Mouse (Mus musculus): ENCODE results near the gene Spp2. TPM values are rescaled to one million over a fixed set of nuclear protein-coding genes. Genes with fewer than 3 reads are reported as not detected.

Spp2 gene
- polyA plus RNA-seq, 1 experiment: not detected

GRCm38 (mm10) chr1:88450668-88451067 lies 43.9 kb downstream of the Spp2 start:
- H3K27ac ChIP-seq (replicated peaks; ENCODE audit: low read depth, low read length): peak overlapping the region; percentile 53; the same call in 1 of the 2 replicates
- H3K4me1 ChIP-seq (ENCODE audit: control insufficient read depth, insufficient read depth, insufficient read length, low read length): peaks cover 8% of the 10 kb centered on the region
- H3K4me3 ChIP-seq (ENCODE audit: insufficient read depth, low read depth, low read length): no peak overlapping the region

GRCm38 (mm10) chr1:88452198-88452597 lies 45.4 kb downstream of the Spp2 start:
- H3K4me3 ChIP-seq (ENCODE audit: insufficient read depth, low read depth, low read length): no peak overlapping the region
- no peak overlapping the region for H3K27ac ChIP-seq (replicated peaks; ENCODE audit: low read depth, low read length)
- peaks cover 8% of the 10 kb centered on the region for H3K4me1 ChIP-seq (ENCODE audit: control insufficient read depth, insufficient read depth, insufficient read length, low read length)

- H3K4me1 ChIP-seq (ENCODE audit: control insufficient read depth, insufficient read depth, insufficient read length, low read length): peaks cover 8% of the 10 kb centered on the region
- H3K27ac ChIP-seq (replicated peaks; ENCODE audit: low read depth, low read length): no peak overlapping the region
- no peak overlapping the region for H3K4me3 ChIP-seq (ENCODE audit: insufficient read depth, low read depth, low read length)
Observed at GRCm38 (mm10) chr1:88454703-88455102, 47.9 kb downstream of the Spp2 start.

- no peak overlapping the region for H3K27ac ChIP-seq (replicated peaks; ENCODE audit: low read depth, low read length)
- H3K4me3 ChIP-seq (ENCODE audit: insufficient read depth, low read depth, low read length): no peak overlapping the region
- H3K4me1 ChIP-seq (ENCODE audit: control insufficient read depth, insufficient read depth, insufficient read length, low read length): peaks cover 3% of the 10 kb centered on the region
Observed at GRCm38 (mm10) chr1:88455761-88456160, 49.0 kb downstream of the Spp2 start.

- Histone ChIP-seq H3K27ac (replicated peaks; ENCODE audit: low read depth, low read length) (no peak overlapping the region), H3K4me3 (ENCODE audit: insufficient read depth, low read depth, low read length) (no peak overlapping the region), H3K4me1 (ENCODE audit: control insufficient read depth, insufficient read depth, insufficient read length, low read length) (no peaks in the 10 kb centered on the region)
Observed at GRCm38 (mm10) chr1:88456451-88457072, 49.8 kb downstream of the Spp2 start.

- no peak overlapping the region for H3K27ac ChIP-seq (replicated peaks; ENCODE audit: low read depth, low read length)
Observed at GRCm38 (mm10) chr1:88459196-88459595, 52.4 kb downstream of the Spp2 start.

GRCm38 (mm10) chr1:88459655-88460054 lies 52.9 kb downstream of the Spp2 start:
- no peak overlapping the region for H3K27ac ChIP-seq (replicated peaks; ENCODE audit: low read depth, low read length)
- no peak overlapping the region for H3K4me3 ChIP-seq (ENCODE audit: insufficient read depth, low read depth, low read length)
- no peaks in the 10 kb centered on the region for H3K4me1 ChIP-seq (ENCODE audit: control insufficient read depth, insufficient read depth, insufficient read length, low read length)

More at GRCm38 (mm10) chr1:88459196-88459595, 52.4 kb downstream of the Spp2 start:
- Histone ChIP-seq H3K4me1 (ENCODE audit: control insufficient read depth, insufficient read depth, insufficient read length, low read length) (no peaks in the 10 kb centered on the region), H3K4me3 (ENCODE audit: insufficient read depth, low read depth, low read length) (no peak overlapping the region)

- Histone ChIP-seq H3K4me3 (ENCODE audit: insufficient read depth, low read depth, low read length) (no peak overlapping the region), H3K4me1 (ENCODE audit: control insufficient read depth, insufficient read depth, insufficient read length, low read length) (no peaks in the 10 kb centered on the region), H3K27ac (replicated peaks; ENCODE audit: low read depth, low read length) (no peak overlapping the region)
Observed at GRCm38 (mm10) chr1:88461096-88461495, 54.3 kb downstream of the Spp2 start.

- no peaks in the 10 kb centered on the region for H3K4me1 ChIP-seq (ENCODE audit: control insufficient read depth, insufficient read depth, insufficient read length, low read length)
- H3K4me3 ChIP-seq (ENCODE audit: insufficient read depth, low read depth, low read length): no peak overlapping the region
- no peak overlapping the region for H3K27ac ChIP-seq (replicated peaks; ENCODE audit: low read depth, low read length)
Observed at GRCm38 (mm10) chr1:88462484-88462883, 55.7 kb downstream of the Spp2 start.

- no peak overlapping the region for H3K4me3 ChIP-seq (ENCODE audit: insufficient read depth, low read depth, low read length)
- no peak overlapping the region for H3K27ac ChIP-seq (replicated peaks; ENCODE audit: low read depth, low read length)
- no peaks in the 10 kb centered on the region for H3K4me1 ChIP-seq (ENCODE audit: control insufficient read depth, insufficient read depth, insufficient read length, low read length)
Observed at GRCm38 (mm10) chr1:88463241-88463640, 56.5 kb downstream of the Spp2 start.

- no peak overlapping the region for H3K27ac ChIP-seq (replicated peaks; ENCODE audit: low read depth, low read length)
- H3K4me3 ChIP-seq (ENCODE audit: insufficient read depth, low read depth, low read length): no peak overlapping the region
- no peaks in the 10 kb centered on the region for H3K4me1 ChIP-seq (ENCODE audit: control insufficient read depth, insufficient read depth, insufficient read length, low read length)
Observed at GRCm38 (mm10) chr1:88464109-88464905, 57.5 kb downstream of the Spp2 start.

GRCm38 (mm10) chr1:88465722-88466121 lies 59.0 kb downstream of the Spp2 start:
- Histone ChIP-seq H3K4me1 (ENCODE audit: control insufficient read depth, insufficient read depth, insufficient read length, low read length) (no peaks in the 10 kb centered on the region), H3K4me3 (ENCODE audit: insufficient read depth, low read depth, low read length) (no peak overlapping the region), H3K27ac (replicated peaks; ENCODE audit: low read depth, low read length) (no peak overlapping the region)

GRCm38 (mm10) chr1:88466325-88467064 lies 59.7 kb downstream of the Spp2 start:
- H3K4me3 ChIP-seq (ENCODE audit: insufficient read depth, low read depth, low read length): no peak overlapping the region
- H3K4me1 ChIP-seq (ENCODE audit: control insufficient read depth, insufficient read depth, insufficient read length, low read length): no peaks in the 10 kb centered on the region
- no peak overlapping the region for H3K27ac ChIP-seq (replicated peaks; ENCODE audit: low read depth, low read length)

- Histone ChIP-seq H3K4me1 (ENCODE audit: control insufficient read depth, insufficient read depth, insufficient read length, low read length) (no peaks in the 10 kb centered on the region), H3K27ac (replicated peaks; ENCODE audit: low read depth, low read length) (no peak overlapping the region), H3K4me3 (ENCODE audit: insufficient read depth, low read depth, low read length) (no peak overlapping the region)
Observed at GRCm38 (mm10) chr1:88467866-88468265, 61.1 kb downstream of the Spp2 start.

- no peaks in the 10 kb centered on the region for H3K4me1 ChIP-seq (ENCODE audit: control insufficient read depth, insufficient read depth, insufficient read length, low read length)
- H3K27ac ChIP-seq (replicated peaks; ENCODE audit: low read depth, low read length): no peak overlapping the region
- no peak overlapping the region for H3K4me3 ChIP-seq (ENCODE audit: insufficient read depth, low read depth, low read length)
Observed at GRCm38 (mm10) chr1:88468335-88468734, 61.6 kb downstream of the Spp2 start.

Data from brown adipose tissue, adult 24 weeks (tissue).